Mouse (Mus musculus) heart, adult 2 months (tissue): ENCODE data around the gene Ddost. TPM values are rescaled to one million over a fixed set of nuclear protein-coding genes. Genes with fewer than 3 reads are reported as not detected.
A peak's percentile ranks its signal among the peaks of the same experiment; 100 is the strongest.

Source experiments
- DNase-seq, 2 experiments: peaks; one replicate each; pipeline ENCODE4 v3.0.0; 2021
- H3K27ac ChIP-seq: fragments of 200-600 bp; 2 replicates; pipeline ENCODE4 v1.8.1; 2022
- H3K27me3 ChIP-seq: fragments of 200-500 bp; 2 replicates; pipeline ENCODE4 v1.6.1; 2012; ENCODE audit warnings: mild to moderate bottlenecking, low read length, inconsistent platforms, mixed read lengths; ENCODE audit not compliant: control insufficient read depth, insufficient read depth
- H3K36me3 ChIP-seq: fragments of 200-500 bp; 2 replicates; pipeline ENCODE4 v1.6.1; 2012; ENCODE audit warnings: low read length, inconsistent platforms; ENCODE audit not compliant: control insufficient read depth, insufficient read depth
- H3K4me1 ChIP-seq: fragments of 200-500 bp; 2 replicates; pipeline ENCODE4 v1.6.1; 2011; ENCODE audit warnings: low read length; ENCODE audit not compliant: control insufficient read depth, insufficient read depth
- H3K4me3 ChIP-seq: fragments of 200-600 bp; 2 replicates; pipeline ENCODE4 v1.8.1; 2022
- H3K79me2 ChIP-seq: fragments of 200-500 bp; replicated peaks from 2 replicates; pipeline ENCODE4 v1.6.1; 2012; ENCODE audit warnings: mild to moderate bottlenecking, inconsistent platforms, low read length, moderate library complexity, mixed read lengths; ENCODE audit not compliant: control insufficient read depth, insufficient read depth
- H3K9ac ChIP-seq: fragments of 200-500 bp; 2 replicates; pipeline ENCODE4 v1.6.1; 2012; ENCODE audit warnings: low read depth, mild to moderate bottlenecking, control low read depth, inconsistent platforms, low read length, mixed read lengths
- CTCF ChIP-seq: fragments of 200-600 bp; IDR thresholded peaks from 2 replicates; pipeline ENCODE4 v1.8.1; 2022; ENCODE audit warnings: antibody characterized with exemption, mild to moderate bottlenecking, moderate library complexity
- EP300 ChIP-seq: fragments of 200-500 bp; IDR thresholded peaks from 2 replicates; pipeline ENCODE4 v1.6.1; 2011; ENCODE audit warnings: low read depth, low read length, control low read depth; ENCODE audit not compliant: insufficient read depth
- POLR2A ChIP-seq: fragments of 200-500 bp; IDR thresholded peaks from 2 replicates; pipeline ENCODE4 v1.6.1; 2011; ENCODE audit warnings: mild to moderate bottlenecking, low read depth, low read length, control low read depth; ENCODE audit not compliant: insufficient read depth
- WGBS: fragments of 180-500 bp; shearing (Covaris S2); methylation state at CpG from one replicate; pipeline ENCODE4 v1.1.7; 2018; 5-methylcytosine and 5-hydroxymethylcytosine counted together
- intact Hi-C: fragments of 180-260 bp; cut with DNase I; formaldehyde crosslinking; loops from one replicate; pipeline ENCODE4 v1.15.1; 2025
- polyA plus RNA-seq: library from polyadenylated mRNA; depleted of rRNA; stranded (reverse); fragments of >200 nt; gene quantifications from 2 replicates; pipeline ENCODE4 v1.2.3, GENCODE M21; 2012
- total RNA-seq, 2 experiments: library from RNA; stranded (reverse); gene quantifications; 2 replicates each; pipeline ENCODE4 v1.2.3; 2021

Gene Ddost
- total and polyA plus RNA-seq, 3 experiments, result 63.2 to 84.4 (median 68.9) TPM

- DNase-seq, result no peak
- Histone ChIP-seq H3K79me2 (no peaks in the 10 kb centered on the region), H3K36me3 (no peaks in the 10 kb centered on the region), H3K4me1 (no peaks in the 10 kb centered on the region), H3K9ac (no peak overlapping the region), H3K27ac (no peak overlapping the region), H3K27me3 (no peaks in the 10 kb centered on the region), H3K4me3 (no peak overlapping the region)
- intact Hi-C loops, result no loop called here
- TF ChIP-seq EP300 (no peak), CTCF (no peak), POLR2A (no peak)
- 86% methylated on average over 4 of the region's 4 CpGs for WGBS
Measured at GRCm38 (mm10) chr4:138313795-138314194, 9.3 kb downstream of the Ddost start.

- Histone ChIP-seq H3K9ac (no peak overlapping the region), H3K4me3 (no peak overlapping the region), H3K27me3 (no peaks in the 10 kb centered on the region), H3K79me2 (no peaks in the 10 kb centered on the region), H3K4me1 (peaks cover 2% of the 10 kb centered on the region; the same call in 1 of the 2 replicates), H3K27ac (no peak overlapping the region), H3K36me3 (no peaks in the 10 kb centered on the region)
- intact Hi-C loops, result no loop called here
- DNase-seq, result no peak
- TF ChIP-seq EP300, result no peak
- peak; percentile 63 for TF ChIP-seq CTCF
- TF ChIP-seq POLR2A, result no peak
- 66% methylated on average over 9 of the region's 9 CpGs for WGBS
Measured at GRCm38 (mm10) chr4:138315781-138316180, 11.3 kb downstream of the Ddost start.

DNA sequence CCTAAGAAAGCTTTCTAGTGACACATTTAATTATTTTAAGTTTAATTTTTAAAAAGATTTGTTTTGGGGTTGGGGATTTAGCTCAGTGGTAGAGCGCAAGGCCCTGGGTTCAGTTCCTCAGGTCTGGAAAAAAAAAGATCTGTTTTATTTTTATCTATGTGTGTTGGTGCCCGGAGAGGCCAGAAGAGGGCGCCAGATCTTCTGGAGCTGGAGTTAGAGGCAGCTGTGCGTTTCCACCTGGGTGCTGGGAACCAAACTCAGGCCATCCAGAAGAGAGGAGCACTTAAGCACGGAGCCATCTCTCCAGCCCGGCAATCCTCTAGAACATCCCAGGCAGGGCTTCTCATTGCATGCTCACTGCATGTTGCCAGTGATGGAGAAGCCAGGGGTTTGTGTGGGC lies 11.8 kb downstream of the Ddost start:
- intact Hi-C loops, result no loop called here
- 89% methylated on average over 6 of the region's 6 CpGs for WGBS
- H3K36me3 ChIP-seq, result no peaks in the 10 kb centered on the region
- H3K27me3 ChIP-seq, result no peaks in the 10 kb centered on the region
- no peak overlapping the region for H3K27ac ChIP-seq
- H3K4me1 ChIP-seq, result peaks cover 2% of the 10 kb centered on the region; the same call in 1 of the 2 replicates
- no peak for DNase-seq
- H3K9ac ChIP-seq, result no peak overlapping the region
- TF ChIP-seq POLR2A, result no peak
- peak; percentile 43 for TF ChIP-seq CTCF
- no peak overlapping the region for H3K4me3 ChIP-seq
- H3K79me2 ChIP-seq, result no peaks in the 10 kb centered on the region

GRCm38 (mm10) chr4:138318509-138319266 lies 14.2 kb downstream of the Ddost start:
- Histone ChIP-seq H3K79me2 (peaks cover 4% of the 10 kb centered on the region; the same call in 1 of the 2 replicates), H3K4me3 (no peak overlapping the region), H3K27me3 (no peaks in the 10 kb centered on the region), H3K27ac (no peak overlapping the region), H3K9ac (no peak overlapping the region), H3K4me1 (peaks cover 9% of the 10 kb centered on the region), H3K36me3 (no peaks in the 10 kb centered on the region)
- DNase-seq, result peak; percentile 57 to 74
- TF ChIP-seq POLR2A, result no peak
- TF ChIP-seq CTCF, result peak; percentile 96; the same call in 1 of the 2 replicates
- no peak for TF ChIP-seq EP300
- 60% methylated on average over 6 of the region's 6 CpGs for WGBS
- intact Hi-C loops, result loop anchor here (1.0 to 2.0 kb wide), 2 partner anchors 60 to 108 kb away; no protein-coding TSS in a partner anchor

DNA sequence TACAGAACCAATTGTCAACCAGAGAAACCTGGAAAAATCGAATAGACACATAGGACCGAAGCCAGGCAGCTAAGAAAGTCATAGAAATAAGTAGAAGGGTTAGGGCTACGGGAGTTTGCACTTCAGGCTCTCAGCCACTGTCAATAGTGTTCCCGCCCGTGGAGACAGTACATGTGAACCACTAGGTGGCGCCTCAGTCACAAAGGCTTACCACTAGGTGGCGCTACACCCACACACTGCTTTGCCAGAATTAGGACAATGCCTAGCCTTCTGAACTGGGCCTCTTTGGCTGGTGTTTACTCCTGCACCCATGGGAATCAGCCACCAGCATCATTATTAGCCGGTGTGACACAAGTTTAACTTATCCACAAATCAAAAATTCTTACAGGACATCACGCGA lies 15.0 kb downstream of the Ddost start:
- 26% methylated on average over 10 of the region's 10 CpGs for WGBS
- intact Hi-C loops, result loop anchor here (1.0 to 2.0 kb wide), 2 partner anchors 59 to 107 kb away; no protein-coding TSS in a partner anchor
- H3K4me1 ChIP-seq, result peaks cover 13% of the 10 kb centered on the region
- no peaks in the 10 kb centered on the region for H3K27me3 ChIP-seq
- TF ChIP-seq EP300, result peak; percentile 99
- no peak for TF ChIP-seq CTCF
- 0 out of 2 replicates have a peak, but pooled peaks have one; percentile 31 for TF ChIP-seq POLR2A
- no peak overlapping the region for H3K27ac ChIP-seq
- peaks cover 4% of the 10 kb centered on the region; the same call in 1 of the 2 replicates for H3K79me2 ChIP-seq
- H3K36me3 ChIP-seq, result peaks cover 4% of the 10 kb centered on the region; the same call in 1 of the 2 replicates
- H3K4me3 ChIP-seq, result no peak overlapping the region
- H3K9ac ChIP-seq, result no peak overlapping the region
- DNase-seq, result peak; percentile 83 to 86

- no peak for TF ChIP-seq CTCF
- WGBS, result 54% methylated on average over 11 of the region's 11 CpGs
- no peak for DNase-seq
- no peak overlapping the region; the same call in 1 of the 2 replicates for H3K27ac ChIP-seq
- intact Hi-C loops, result no loop called here
- peaks cover 4% of the 10 kb centered on the region; the same call in 1 of the 2 replicates for H3K79me2 ChIP-seq
- H3K36me3 ChIP-seq, result peaks cover 4% of the 10 kb centered on the region; the same call in 1 of the 2 replicates
- no peaks in the 10 kb centered on the region for H3K27me3 ChIP-seq
- H3K4me3 ChIP-seq, result no peak overlapping the region
- H3K4me1 ChIP-seq, result peaks cover 13% of the 10 kb centered on the region
- H3K9ac ChIP-seq, result no peak overlapping the region
Measured at GRCm38 (mm10) chr4:138320711-138321110, 16.2 kb downstream of the Ddost start.
